Mouse (Mus musculus): ENCODE data around the gene Kndc1. TPM values are rescaled to one million over a fixed set of nuclear protein-coding genes. Genes with fewer than 3 reads are reported as not detected.

Gene Kndc1
- polyA plus RNA-seq, 2 experiments: 0.01 TPM; not detected in 1

- no peaks in the 10 kb centered on the region for H3K9me3 ChIP-seq (ENCODE audit: control insufficient read depth, low read length)
- 74% methylated on average over 6 of the region's 6 CpGs for WGBS (ENCODE audit: insufficient replicate concordance)
- DNase-seq (ENCODE audit: low read depth in 3 of 3, low spot score in 3 of 3) (no peak), ATAC-seq (ENCODE audit: insufficient read depth) (no peak)
- H3K27me3 ChIP-seq (ENCODE audit: control insufficient read depth, insufficient read depth, low read length): no peaks in the 10 kb centered on the region; the same call in 1 of the 2 replicates
- no peak overlapping the region for H3K27ac ChIP-seq
- H3K36me3 ChIP-seq (replicated peaks; ENCODE audit: control insufficient read depth, insufficient read depth, low read depth): no peaks in the 10 kb centered on the region
- TF ChIP-seq EP300 (IDR thresholded peaks at IDR 0.05; ENCODE audit: low read depth) (no peak), CTCF (IDR thresholded peaks at IDR 0.05; ENCODE audit: low read depth) (no peak)
- no peak overlapping the region for H3K4me3 ChIP-seq (ENCODE audit: insufficient read depth in 1 of 2, low read depth in 2 of 2, low read length in 2 of 2)
- H3K4me2 ChIP-seq (ENCODE audit: low read depth): no peak overlapping the region
- peaks cover 0 to 9% of the 10 kb centered on the region in 2 experiments; a peak in 3 of 4 replicates for H3K4me1 ChIP-seq (replicated peaks; ENCODE audit: control insufficient read depth in 2 of 2, insufficient read depth in 2 of 2, low read length in 1 of 2)
- no peak overlapping the region for H3K9ac ChIP-seq (replicated peaks)
Measured at GRCm38 (mm10) chr7:139951991-139952633, 57.6 kb downstream of the Kndc1 start.

GRCm38 (mm10) chr7:139955505-139955904 is 61.0 kb downstream of the Kndc1 start:
- no peak overlapping the region for H3K4me3 ChIP-seq (ENCODE audit: insufficient read depth in 1 of 2, low read depth in 2 of 2, low read length in 2 of 2)
- peaks cover 0 to 7% of the 10 kb centered on the region in 2 experiments; a peak in 2 of 4 replicates for H3K4me1 ChIP-seq (replicated peaks; ENCODE audit: control insufficient read depth in 2 of 2, insufficient read depth in 2 of 2, low read length in 1 of 2)
- TF ChIP-seq EP300 (IDR thresholded peaks at IDR 0.05; ENCODE audit: low read depth) (no peak), CTCF (IDR thresholded peaks at IDR 0.05; ENCODE audit: low read depth) (no peak)
- no peaks in the 10 kb centered on the region for H3K9me3 ChIP-seq (ENCODE audit: control insufficient read depth, low read length)
- no peak overlapping the region for H3K27ac ChIP-seq
- WGBS (ENCODE audit: insufficient replicate concordance): 26% methylated on average over 4 of the region's 4 CpGs
- DNase-seq (ENCODE audit: low read depth in 3 of 3, low spot score in 3 of 3) (no peak), ATAC-seq (ENCODE audit: insufficient read depth) (peak; percentile 77)
- no peaks in the 10 kb centered on the region for H3K36me3 ChIP-seq (replicated peaks; ENCODE audit: control insufficient read depth, insufficient read depth, low read depth)
- H3K9ac ChIP-seq (replicated peaks): no peak overlapping the region
- H3K4me2 ChIP-seq (ENCODE audit: low read depth): no peak overlapping the region
- H3K27me3 ChIP-seq (ENCODE audit: control insufficient read depth, insufficient read depth, low read length): peaks cover 2% of the 10 kb centered on the region; the same call in 1 of the 2 replicates

- DNase-seq (ENCODE audit: low read depth in 3 of 3, low spot score in 3 of 3) (no peak), ATAC-seq (ENCODE audit: insufficient read depth) (no peak)
- H3K27me3 ChIP-seq (ENCODE audit: control insufficient read depth, insufficient read depth, low read length): peaks cover 2% of the 10 kb centered on the region; the same call in 1 of the 2 replicates
- WGBS (ENCODE audit: insufficient replicate concordance): 69% methylated on average over 3 of the region's 3 CpGs
- no peak overlapping the region for H3K27ac ChIP-seq
- no peak overlapping the region for H3K9ac ChIP-seq (replicated peaks)
- H3K9me3 ChIP-seq (ENCODE audit: control insufficient read depth, low read length): no peaks in the 10 kb centered on the region
- H3K4me3 ChIP-seq (ENCODE audit: insufficient read depth in 1 of 2, low read depth in 2 of 2, low read length in 2 of 2): no peak overlapping the region
- no peaks in the 10 kb centered on the region for H3K36me3 ChIP-seq (replicated peaks; ENCODE audit: control insufficient read depth, insufficient read depth, low read depth)
- H3K4me2 ChIP-seq (ENCODE audit: low read depth): no peak overlapping the region
- H3K4me1 ChIP-seq (replicated peaks; ENCODE audit: control insufficient read depth in 2 of 2, insufficient read depth in 2 of 2, low read length in 1 of 2): peaks cover 0 to 5% of the 10 kb centered on the region in 2 experiments; a peak in 2 of 4 replicates
- TF ChIP-seq EP300 (IDR thresholded peaks at IDR 0.05; ENCODE audit: low read depth): no peak
- no peak for TF ChIP-seq CTCF (IDR thresholded peaks at IDR 0.05; ENCODE audit: low read depth)
Measured at GRCm38 (mm10) chr7:139956658-139957057, 62.2 kb downstream of the Kndc1 start.

- H3K27me3 ChIP-seq (ENCODE audit: control insufficient read depth, insufficient read depth, low read length): peaks cover 2% of the 10 kb centered on the region; the same call in 1 of the 2 replicates
- WGBS (ENCODE audit: insufficient replicate concordance): 17% methylated on average over 11 of the region's 11 CpGs
- no peak overlapping the region for H3K9ac ChIP-seq (replicated peaks)
- no peak overlapping the region for H3K27ac ChIP-seq
- TF ChIP-seq EP300 (IDR thresholded peaks at IDR 0.05; ENCODE audit: low read depth) (no peak), CTCF (IDR thresholded peaks at IDR 0.05; ENCODE audit: low read depth) (no peak)
- peaks cover 0 to 4% of the 10 kb centered on the region in 2 experiments; a peak in 1 of 4 replicates for H3K4me1 ChIP-seq (replicated peaks; ENCODE audit: control insufficient read depth in 2 of 2, insufficient read depth in 2 of 2, low read length in 1 of 2)
- H3K4me2 ChIP-seq (ENCODE audit: low read depth): no peak overlapping the region
- no peaks in the 10 kb centered on the region for H3K9me3 ChIP-seq (ENCODE audit: control insufficient read depth, low read length)
- no peaks in the 10 kb centered on the region for H3K36me3 ChIP-seq (replicated peaks; ENCODE audit: control insufficient read depth, insufficient read depth, low read depth)
- H3K4me3 ChIP-seq (ENCODE audit: insufficient read depth in 1 of 2, low read depth in 2 of 2, low read length in 2 of 2): no peak overlapping the region
- ATAC-seq (ENCODE audit: insufficient read depth) (no peak), DNase-seq (ENCODE audit: low read depth in 3 of 3, low spot score in 3 of 3) (no peak)
Measured at GRCm38 (mm10) chr7:139957437-139957836, 62.9 kb downstream of the Kndc1 start.

GRCm38 (mm10) chr7:139957958-139958357 is 63.5 kb downstream of the Kndc1 start:
- Histone ChIP-seq H3K4me3 (ENCODE audit: insufficient read depth in 1 of 2, low read depth in 2 of 2, low read length in 2 of 2) (no peak overlapping the region), H3K36me3 (replicated peaks; ENCODE audit: control insufficient read depth, insufficient read depth, low read depth) (no peaks in the 10 kb centered on the region), H3K9me3 (ENCODE audit: control insufficient read depth, low read length) (no peaks in the 10 kb centered on the region), H3K4me2 (ENCODE audit: low read depth) (no peak overlapping the region), H3K4me1 (replicated peaks; ENCODE audit: control insufficient read depth in 2 of 2, insufficient read depth in 2 of 2, low read length in 1 of 2) (peaks cover 0 to 4% of the 10 kb centered on the region in 2 experiments; a peak in 1 of 4 replicates), H3K27me3 (ENCODE audit: control insufficient read depth, insufficient read depth, low read length) (peaks cover 2% of the 10 kb centered on the region; the same call in 1 of the 2 replicates), H3K9ac (replicated peaks) (no peak overlapping the region), H3K27ac (no peak overlapping the region)
- DNase-seq (ENCODE audit: low read depth in 3 of 3, low spot score in 3 of 3): no peak
- ATAC-seq (ENCODE audit: insufficient read depth): no peak
- no peak for TF ChIP-seq EP300 (IDR thresholded peaks at IDR 0.05; ENCODE audit: low read depth)
- TF ChIP-seq CTCF (IDR thresholded peaks at IDR 0.05; ENCODE audit: low read depth): no peak
- 26% methylated on average over 11 of the region's 11 CpGs for whole genome bisulfite sequencing (ENCODE audit: insufficient replicate concordance)

Measured in liver, embryonic 14.5 days (tissue).